Mouse (Mus musculus): ENCODE data around the gene Acad11. TPM values are rescaled to one million over a fixed set of nuclear protein-coding genes. Genes with fewer than 3 reads are reported as not detected.

Gene Acad11
- polyA plus RNA-seq, 1 experiment, result 132 TPM

DNA sequence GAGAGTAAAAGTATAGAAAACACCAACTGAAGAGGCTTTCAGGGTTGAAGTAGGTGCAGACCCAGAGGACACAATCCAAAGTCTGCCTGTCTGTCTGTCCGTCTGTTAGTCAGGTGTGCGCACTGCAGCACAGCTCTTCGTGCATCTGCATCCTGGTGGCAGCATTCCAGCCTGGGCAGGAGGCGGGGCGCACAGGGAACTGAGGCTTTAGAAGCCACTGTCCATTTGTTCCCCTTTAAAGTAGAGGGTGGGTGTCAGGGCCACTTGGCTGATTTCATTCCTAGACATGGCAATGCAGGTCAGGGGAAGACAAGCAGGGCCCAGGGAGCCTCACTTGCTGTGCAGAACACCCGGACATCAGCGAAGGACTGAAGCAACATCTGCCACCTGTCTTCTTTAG is 94.1 kb downstream of the Acad11 start:
- 89% methylated on average over 7 of the region's 7 CpGs for WGBS

DNA sequence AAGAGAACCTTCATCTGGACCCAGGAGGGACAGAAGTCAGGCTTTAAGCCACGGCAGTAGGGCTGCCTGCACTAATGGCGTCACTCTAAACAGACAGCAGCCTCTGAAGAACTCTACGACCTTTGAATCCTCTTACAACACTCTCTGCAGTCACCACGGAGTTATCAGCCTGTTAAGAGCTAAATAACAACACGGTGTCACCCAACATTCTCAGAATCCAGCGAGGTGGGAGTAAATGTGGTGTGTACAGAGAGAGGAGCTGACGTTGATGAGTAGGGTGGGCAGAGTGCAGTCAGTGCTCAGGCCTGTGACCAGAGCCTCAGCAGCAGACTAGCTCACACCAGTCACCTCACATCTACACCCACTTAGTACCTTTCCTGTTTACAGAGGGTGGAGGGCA is 97.9 kb downstream of the Acad11 start:
- 55% methylated on average over 7 of the region's 7 CpGs for WGBS
- no peak overlapping the region for H3K27ac ChIP-seq (ENCODE audit: insufficient read depth, low read depth, low read length)
- TF ChIP-seq CTCF (conservative IDR thresholded peaks at IDR 0.05; ENCODE audit: insufficient read depth, insufficient read length, low read depth, low read length), result no peak
- no peak for TF ChIP-seq POLR2A (IDR thresholded peaks at IDR 0.05; ENCODE audit: low read depth, low read length)
- H3K4me3 ChIP-seq (ENCODE audit: insufficient read depth, low read depth, low read length), result no peak overlapping the region
- DNase-seq, result peak; percentile 14
- no peaks in the 10 kb centered on the region for H3K4me1 ChIP-seq (ENCODE audit: control insufficient read depth, insufficient read depth, low read length)
- H3K36me3 ChIP-seq (ENCODE audit: control insufficient read depth, insufficient read depth, low read length), result peaks cover 26% of the 10 kb centered on the region
- no peaks in the 10 kb centered on the region for H3K27me3 ChIP-seq (replicated peaks; ENCODE audit: control insufficient read depth, insufficient read depth, low read length)

More for the DNA sequence above, 94.1 kb downstream of the Acad11 start:
- no peak overlapping the region for H3K27ac ChIP-seq (ENCODE audit: insufficient read depth, low read depth, low read length)
- DNase-seq, result no peak
- TF ChIP-seq CTCF (conservative IDR thresholded peaks at IDR 0.05; ENCODE audit: insufficient read depth, insufficient read length, low read depth, low read length), result no peak
- TF ChIP-seq POLR2A (IDR thresholded peaks at IDR 0.05; ENCODE audit: low read depth, low read length), result no peak
- H3K4me1 ChIP-seq (ENCODE audit: control insufficient read depth, insufficient read depth, low read length), result no peaks in the 10 kb centered on the region
- no peaks in the 10 kb centered on the region for H3K27me3 ChIP-seq (replicated peaks; ENCODE audit: control insufficient read depth, insufficient read depth, low read length)
- H3K4me3 ChIP-seq (ENCODE audit: insufficient read depth, low read depth, low read length), result no peak overlapping the region
- peaks cover 24% of the 10 kb centered on the region for H3K36me3 ChIP-seq (ENCODE audit: control insufficient read depth, insufficient read depth, low read length)

GRCm38 (mm10) chr9:104164194-104164593 is 101.0 kb downstream of the Acad11 start:
- no peak for DNase-seq
- Histone ChIP-seq H3K4me3 (ENCODE audit: insufficient read depth, low read depth, low read length) (no peak overlapping the region), H3K27ac (ENCODE audit: insufficient read depth, low read depth, low read length) (no peak overlapping the region), H3K4me1 (ENCODE audit: control insufficient read depth, insufficient read depth, low read length) (no peaks in the 10 kb centered on the region), H3K27me3 (replicated peaks; ENCODE audit: control insufficient read depth, insufficient read depth, low read length) (no peaks in the 10 kb centered on the region), H3K36me3 (ENCODE audit: control insufficient read depth, insufficient read depth, low read length) (peaks cover 17% of the 10 kb centered on the region)
- 84% methylated on average over 5 of the region's 5 CpGs for WGBS
- no peak for TF ChIP-seq POLR2A (IDR thresholded peaks at IDR 0.05; ENCODE audit: low read depth, low read length)
- no peak for TF ChIP-seq CTCF (conservative IDR thresholded peaks at IDR 0.05; ENCODE audit: insufficient read depth, insufficient read length, low read depth, low read length)

DNA sequence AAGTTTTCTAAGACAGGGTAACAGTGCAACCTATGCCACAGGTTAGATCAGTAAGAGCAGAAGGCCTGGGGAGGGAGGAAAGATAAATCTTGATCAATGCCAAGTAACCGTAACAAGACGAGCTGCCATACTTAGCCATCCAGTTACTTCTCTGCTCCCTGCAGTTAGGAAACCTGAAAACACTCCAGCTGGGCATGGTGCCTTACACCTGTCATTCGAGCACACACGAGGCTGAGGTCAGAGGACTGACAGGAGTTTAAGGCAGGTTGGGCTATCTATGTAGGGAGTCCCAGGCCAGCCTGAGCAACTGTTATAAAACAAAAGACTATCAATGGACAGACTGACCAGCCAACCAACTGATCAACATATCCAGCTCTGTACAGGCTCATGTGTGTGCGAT is 102.7 kb downstream of the Acad11 start:
- WGBS, result 85% methylated on average over 5 of the region's 5 CpGs
- no peak overlapping the region for H3K27ac ChIP-seq (ENCODE audit: insufficient read depth, low read depth, low read length)
- H3K4me1 ChIP-seq (ENCODE audit: control insufficient read depth, insufficient read depth, low read length), result no peaks in the 10 kb centered on the region
- DNase-seq, result no peak
- peaks cover 15% of the 10 kb centered on the region for H3K36me3 ChIP-seq (ENCODE audit: control insufficient read depth, insufficient read depth, low read length)
- no peaks in the 10 kb centered on the region for H3K27me3 ChIP-seq (replicated peaks; ENCODE audit: control insufficient read depth, insufficient read depth, low read length)
- no peak overlapping the region for H3K4me3 ChIP-seq (ENCODE audit: insufficient read depth, low read depth, low read length)
- TF ChIP-seq CTCF (conservative IDR thresholded peaks at IDR 0.05; ENCODE audit: insufficient read depth, insufficient read length, low read depth, low read length) (no peak), POLR2A (IDR thresholded peaks at IDR 0.05; ENCODE audit: low read depth, low read length) (no peak)

DNA sequence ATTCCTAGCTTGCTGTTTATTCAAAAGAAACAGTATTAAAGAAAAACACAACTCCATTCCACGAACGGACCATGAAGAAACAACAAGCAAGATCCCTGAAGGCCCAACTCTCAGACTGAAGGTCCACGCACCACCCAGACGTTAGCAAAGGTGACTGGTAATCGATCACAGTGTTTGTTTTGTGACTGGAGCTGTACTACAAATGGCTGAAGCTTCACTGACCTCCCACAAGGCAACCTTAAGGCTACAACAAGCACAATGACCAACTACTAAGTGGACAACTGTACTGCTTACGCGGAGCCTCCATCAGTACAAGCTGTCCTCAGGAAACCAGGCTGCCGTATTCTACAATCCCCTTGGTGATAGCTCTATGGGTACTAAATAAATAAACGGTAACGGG is 106.8 kb downstream of the Acad11 start:
- peaks cover 2% of the 10 kb centered on the region for H3K36me3 ChIP-seq (ENCODE audit: control insufficient read depth, insufficient read depth, low read length)
- H3K27me3 ChIP-seq (replicated peaks; ENCODE audit: control insufficient read depth, insufficient read depth, low read length), result no peaks in the 10 kb centered on the region
- no peak overlapping the region for H3K4me3 ChIP-seq (ENCODE audit: insufficient read depth, low read depth, low read length)
- TF ChIP-seq POLR2A (IDR thresholded peaks at IDR 0.05; ENCODE audit: low read depth, low read length) (no peak), CTCF (conservative IDR thresholded peaks at IDR 0.05; ENCODE audit: insufficient read depth, insufficient read length, low read depth, low read length) (no peak)
- WGBS, result 89% methylated on average over 10 of the region's 10 CpGs
- H3K27ac ChIP-seq (ENCODE audit: insufficient read depth, low read depth, low read length), result no peak overlapping the region
- DNase-seq, result no peak
- H3K4me1 ChIP-seq (ENCODE audit: control insufficient read depth, insufficient read depth, low read length), result peaks cover 14% of the 10 kb centered on the region

GRCm38 (mm10) chr9:104171651-104172050 is 108.5 kb downstream of the Acad11 start:
- 57% methylated on average over 6 of the region's 6 CpGs for WGBS
- Histone ChIP-seq H3K27ac (ENCODE audit: insufficient read depth, low read depth, low read length) (peak overlapping the region; percentile 93), H3K36me3 (ENCODE audit: control insufficient read depth, insufficient read depth, low read length) (peaks cover 6% of the 10 kb centered on the region)

GRCm38 (mm10) chr9:104172342-104172741 is 109.2 kb downstream of the Acad11 start:
- Histone ChIP-seq H3K27ac (ENCODE audit: insufficient read depth, low read depth, low read length) (peak overlapping the region; percentile 93), H3K36me3 (ENCODE audit: control insufficient read depth, insufficient read depth, low read length) (peaks cover 7% of the 10 kb centered on the region), H3K4me3 (ENCODE audit: insufficient read depth, low read depth, low read length) (no peak overlapping the region), H3K27me3 (replicated peaks; ENCODE audit: control insufficient read depth, insufficient read depth, low read length) (no peaks in the 10 kb centered on the region), H3K4me1 (ENCODE audit: control insufficient read depth, insufficient read depth, low read length) (peaks cover 14% of the 10 kb centered on the region)
- TF ChIP-seq CTCF (conservative IDR thresholded peaks at IDR 0.05; ENCODE audit: insufficient read depth, insufficient read length, low read depth, low read length), result no peak
- TF ChIP-seq POLR2A (IDR thresholded peaks at IDR 0.05; ENCODE audit: low read depth, low read length), result no peak
- 41% methylated on average over 6 of the region's 6 CpGs for WGBS
- DNase-seq, result peak; percentile 79

More at GRCm38 (mm10) chr9:104171651-104172050, 108.5 kb downstream of the Acad11 start:
- Histone ChIP-seq H3K27me3 (replicated peaks; ENCODE audit: control insufficient read depth, insufficient read depth, low read length) (no peaks in the 10 kb centered on the region), H3K4me1 (ENCODE audit: control insufficient read depth, insufficient read depth, low read length) (peaks cover 14% of the 10 kb centered on the region), H3K4me3 (ENCODE audit: insufficient read depth, low read depth, low read length) (no peak overlapping the region)
- DNase-seq, result peak; percentile 31
- TF ChIP-seq POLR2A (IDR thresholded peaks at IDR 0.05; ENCODE audit: low read depth, low read length), result no peak
- TF ChIP-seq CTCF (conservative IDR thresholded peaks at IDR 0.05; ENCODE audit: insufficient read depth, insufficient read length, low read depth, low read length), result no peak

Other genes with a start within 250 kb of the Acad11 start
- gene Nphp3, start 60.8 kb upstream of the Acad11 start, polyA plus RNA-seq (2012; rRNA removed), result 8.4 and 17.3 TPM in 2 replicates
- not detected in 2 replicates for gene Gm28305, start 22.7 kb upstream of the Acad11 start, polyA plus RNA-seq (2012; rRNA removed)
- 14.9 and 19.1 TPM in 2 replicates for gene Uba5, start 243 bp upstream of the Acad11 start, polyA plus RNA-seq (2012; rRNA removed)
- gene Ackr4, start 63.6 kb downstream of the Acad11 start, polyA plus RNA-seq (2012; rRNA removed), result 0.35 and 0.64 TPM in 2 replicates
- gene Dnajc13, start 199.6 kb downstream of the Acad11 start, polyA plus RNA-seq (2012; rRNA removed), result 104 and 129 TPM in 2 replicates